Mouse (Mus musculus): ENCODE data around the gene Sel1l2. TPM values are rescaled to one million over a fixed set of nuclear protein-coding genes. Genes with fewer than 3 reads are reported as not detected.

Sel1l2 gene
- not detected in 2 replicates for polyA plus RNA-seq (2015; fragmentation: Nextera tagmentation; extraction: Ambion mirVana)

GRCm38 (mm10) chr2:140389525-140389924 lies at the start of gene Sel1l2:
Gene Sel1l2, minus strand, starts transcription at chr2:140389706.
- H3K9me3 ChIP-seq: no peaks in the 10 kb centered on the region
- H3K27me3 ChIP-seq: no peaks in the 10 kb centered on the region
- ATAC-seq (ENCODE audit: low FRiP score): no peak
- no peaks in the 10 kb centered on the region for H3K4me1 ChIP-seq (replicated peaks)
- H3K4me2 ChIP-seq: no peak within 1 kb of the TSS
- no peak within 1 kb of the TSS for H3K4me3 ChIP-seq
- no peaks in the 10 kb centered on the region for H3K36me3 ChIP-seq
- no peak within 1 kb of the TSS for H3K27ac ChIP-seq
- no peak within 1 kb of the TSS for H3K9ac ChIP-seq
- 41% methylated on average over 4 of the region's 4 CpGs for WGBS

- H3K9me3 ChIP-seq: no peaks in the 10 kb centered on the region
- H3K27ac ChIP-seq: no peak overlapping the region
- no peak for ATAC-seq (ENCODE audit: low FRiP score)
- no peaks in the 10 kb centered on the region for H3K27me3 ChIP-seq
- H3K36me3 ChIP-seq: no peaks in the 10 kb centered on the region
- no peak overlapping the region for H3K4me3 ChIP-seq
- no peaks in the 10 kb centered on the region for H3K4me1 ChIP-seq (replicated peaks)
- 79% methylated on average over 4 of the region's 4 CpGs for WGBS
- no peak overlapping the region for H3K9ac ChIP-seq
- H3K4me2 ChIP-seq: no peak overlapping the region
Observed at GRCm38 (mm10) chr2:140439081-140439480, 49.6 kb upstream of the Sel1l2 start.

GRCm38 (mm10) chr2:140427283-140427682 lies 37.8 kb upstream of the Sel1l2 start:
- 19% methylated on average over 4 of the region's 4 CpGs for WGBS
- Histone ChIP-seq H3K27me3 (no peaks in the 10 kb centered on the region), H3K36me3 (no peaks in the 10 kb centered on the region), H3K27ac (no peak overlapping the region), H3K9ac (no peak overlapping the region), H3K9me3 (no peaks in the 10 kb centered on the region), H3K4me2 (no peak overlapping the region), H3K4me3 (no peak overlapping the region), H3K4me1 (replicated peaks) (no peaks in the 10 kb centered on the region)
- ATAC-seq (ENCODE audit: low FRiP score): 0 out of 2 replicates have a peak, but pooled peaks have one; percentile 13

- H3K4me2 ChIP-seq: no peak overlapping the region
- no peak overlapping the region for H3K4me3 ChIP-seq
- H3K4me1 ChIP-seq (replicated peaks): no peaks in the 10 kb centered on the region
- H3K27me3 ChIP-seq: no peaks in the 10 kb centered on the region
- H3K27ac ChIP-seq: no peak overlapping the region
- H3K36me3 ChIP-seq: no peaks in the 10 kb centered on the region
- no peak for ATAC-seq (ENCODE audit: low FRiP score)
- H3K9me3 ChIP-seq: no peaks in the 10 kb centered on the region
- no peak overlapping the region for H3K9ac ChIP-seq
Observed at GRCm38 (mm10) chr2:140425844-140426243, 36.3 kb upstream of the Sel1l2 start.

GRCm38 (mm10) chr2:140395744-140396231 lies 6.3 kb upstream of the Sel1l2 start:
- Histone ChIP-seq H3K4me3 (peak overlapping the region; percentile 78), H3K9ac (peak overlapping the region; percentile 73), H3K36me3 (no peaks in the 10 kb centered on the region), H3K27ac (peak overlapping the region; percentile 85), H3K4me1 (replicated peaks) (peaks cover 10% of the 10 kb centered on the region), H3K9me3 (no peaks in the 10 kb centered on the region), H3K27me3 (peaks cover 6% of the 10 kb centered on the region; the same call in 1 of the 2 replicates), H3K4me2 (peak overlapping the region; percentile 69)
- under 1% methylated on average over 30 of the region's 58 CpGs for WGBS
- peak; percentile 84 for ATAC-seq (ENCODE audit: low FRiP score)

- Histone ChIP-seq H3K4me1 (replicated peaks) (peaks cover 10% of the 10 kb centered on the region), H3K9ac (peak within 1 kb of the TSS; percentile 73), H3K27ac (peak within 1 kb of the TSS; percentile 85), H3K4me3 (peak within 1 kb of the TSS; percentile 78), H3K4me2 (peak within 1 kb of the TSS; percentile 69), H3K36me3 (no peaks in the 10 kb centered on the region), H3K9me3 (no peaks in the 10 kb centered on the region), H3K27me3 (peaks cover 6% of the 10 kb centered on the region; the same call in 1 of the 2 replicates)
- WGBS: under 1% methylated on average over 38 of the region's 47 CpGs
- ATAC-seq (ENCODE audit: low FRiP score): peak; percentile 100
Observed at GRCm38 (mm10) chr2:140395179-140395578, 5.7 kb upstream of the Sel1l2 start, which contains the start of gene Macrod2. Gene Macrod2, plus strand, starts transcription at chr2:140395309.

- H3K27ac ChIP-seq: no peak overlapping the region
- H3K4me3 ChIP-seq: no peak overlapping the region
- ATAC-seq (ENCODE audit: low FRiP score): no peak
- 78% methylated on average over 1 of the region's 1 CpGs for WGBS
- H3K9me3 ChIP-seq: no peaks in the 10 kb centered on the region
- H3K9ac ChIP-seq: no peak overlapping the region
- no peaks in the 10 kb centered on the region for H3K27me3 ChIP-seq
- no peaks in the 10 kb centered on the region for H3K36me3 ChIP-seq
- no peaks in the 10 kb centered on the region for H3K4me1 ChIP-seq (replicated peaks)
- no peak overlapping the region for H3K4me2 ChIP-seq
Observed at GRCm38 (mm10) chr2:140364804-140365203, 24.7 kb downstream of the Sel1l2 start.

GRCm38 (mm10) chr2:140359905-140360304 lies 29.6 kb downstream of the Sel1l2 start:
- WGBS: 59% methylated on average over 2 of the region's 2 CpGs
- no peaks in the 10 kb centered on the region for H3K27me3 ChIP-seq
- ATAC-seq (ENCODE audit: low FRiP score): no peak
- no peak overlapping the region for H3K4me2 ChIP-seq
- H3K27ac ChIP-seq: no peak overlapping the region
- no peaks in the 10 kb centered on the region for H3K36me3 ChIP-seq
- no peaks in the 10 kb centered on the region for H3K9me3 ChIP-seq
- H3K4me1 ChIP-seq (replicated peaks): no peaks in the 10 kb centered on the region
- no peak overlapping the region for H3K4me3 ChIP-seq
- no peak overlapping the region for H3K9ac ChIP-seq

GRCm38 (mm10) chr2:140342394-140342793 lies 47.1 kb downstream of the Sel1l2 start:
- no peaks in the 10 kb centered on the region for H3K36me3 ChIP-seq

GRCm38 (mm10) chr2:140330508-140331306 lies 58.8 kb downstream of the Sel1l2 start:
- H3K4me3 ChIP-seq: no peak overlapping the region
- ATAC-seq (ENCODE audit: low FRiP score): no peak
- no peaks in the 10 kb centered on the region for H3K4me1 ChIP-seq (replicated peaks)
- no peaks in the 10 kb centered on the region for H3K9me3 ChIP-seq
- WGBS: 86% methylated on average over 5 of the region's 5 CpGs
- no peak overlapping the region for H3K9ac ChIP-seq
- H3K36me3 ChIP-seq: no peaks in the 10 kb centered on the region
- no peak overlapping the region for H3K27ac ChIP-seq
- H3K4me2 ChIP-seq: no peak overlapping the region
- H3K27me3 ChIP-seq: no peaks in the 10 kb centered on the region

More at GRCm38 (mm10) chr2:140342394-140342793, 47.1 kb downstream of the Sel1l2 start:
- H3K27me3 ChIP-seq: no peaks in the 10 kb centered on the region
- no peak for ATAC-seq (ENCODE audit: low FRiP score)
- WGBS: 88% methylated on average over 7 of the region's 7 CpGs
- H3K4me1 ChIP-seq (replicated peaks): no peaks in the 10 kb centered on the region
- no peak overlapping the region for H3K9ac ChIP-seq
- no peak overlapping the region for H3K4me2 ChIP-seq
- H3K9me3 ChIP-seq: no peaks in the 10 kb centered on the region
- H3K4me3 ChIP-seq: no peak overlapping the region
- H3K27ac ChIP-seq: no peak overlapping the region

GRCm38 (mm10) chr2:140302976-140303708 lies 86.4 kb downstream of the Sel1l2 start:
- H3K36me3 ChIP-seq: no peaks in the 10 kb centered on the region
- H3K9ac ChIP-seq: no peak overlapping the region
- H3K4me2 ChIP-seq: no peak overlapping the region
- H3K27ac ChIP-seq: no peak overlapping the region
- H3K27me3 ChIP-seq: no peaks in the 10 kb centered on the region
- no peaks in the 10 kb centered on the region for H3K9me3 ChIP-seq
- 84% methylated on average over 3 of the region's 3 CpGs for WGBS
- ATAC-seq (ENCODE audit: low FRiP score): no peak
- no peaks in the 10 kb centered on the region for H3K4me1 ChIP-seq (replicated peaks)
- no peak overlapping the region for H3K4me3 ChIP-seq

GRCm38 (mm10) chr2:140297155-140297554 lies 92.4 kb downstream of the Sel1l2 start:
- no peak for ATAC-seq (ENCODE audit: low FRiP score)
- H3K27me3 ChIP-seq: no peaks in the 10 kb centered on the region
- H3K27ac ChIP-seq: no peak overlapping the region
- no peak overlapping the region for H3K4me2 ChIP-seq
- H3K4me1 ChIP-seq (replicated peaks): no peaks in the 10 kb centered on the region
- H3K9me3 ChIP-seq: no peaks in the 10 kb centered on the region
- no peaks in the 10 kb centered on the region for H3K36me3 ChIP-seq
- no peak overlapping the region for H3K9ac ChIP-seq
- WGBS: 28% methylated on average over 4 of the region's 4 CpGs
- H3K4me3 ChIP-seq: no peak overlapping the region

All from hindbrain, embryonic 13.5 days (tissue).